Mouse (Mus musculus) neural tube, embryonic 15.5 days (tissue): ENCODE results near the gene Lcp1. TPM values are rescaled to one million over a fixed set of nuclear protein-coding genes. Genes with fewer than 3 reads are reported as not detected.

Experiments
- ATAC-seq: fragments of 200-750 bp; cut with Nextera tagmentation; 2 replicates; pipeline ENCODE4 v1.8.0; 2017; ENCODE audit warnings: mild to moderate bottlenecking, moderate TSS enrichment, moderate library complexity; ENCODE audit not compliant: low FRiP score
- H3K27ac ChIP-seq: fragments of 300-500 bp; sonication (generic); replicated peaks from 2 replicates; pipeline ENCODE4 v1.5.1; 2015; ENCODE audit warnings: mild to moderate bottlenecking, inconsistent platforms
- H3K27me3 ChIP-seq: fragments of 300-500 bp; sonication (generic); replicated peaks from 2 replicates; pipeline ENCODE4 v1.6.1; 2015; ENCODE audit warnings: inconsistent platforms
- H3K36me3 ChIP-seq: fragments of 300-500 bp; sonication (generic); 2 replicates; pipeline ENCODE4 v1.6.1; 2015; ENCODE audit warnings: inconsistent platforms
- H3K4me1 ChIP-seq: fragments of 300-500 bp; sonication (generic); 2 replicates; pipeline ENCODE4 v1.6.1; 2015; ENCODE audit warnings: inconsistent platforms
- H3K4me2 ChIP-seq: fragments of 300-500 bp; sonication (generic); 2 replicates; pipeline ENCODE4 v1.6.1; 2015; ENCODE audit warnings: inconsistent platforms, mild to moderate bottlenecking, moderate library complexity
- H3K4me3 ChIP-seq: fragments of 300-500 bp; sonication (generic); replicated peaks from 2 replicates; pipeline ENCODE4 v1.5.1; 2015; ENCODE audit warnings: mild to moderate bottlenecking, inconsistent platforms
- H3K9ac ChIP-seq: fragments of 300-500 bp; sonication (generic); replicated peaks from 2 replicates; pipeline ENCODE4 v1.6.1; 2015; ENCODE audit warnings: mild to moderate bottlenecking, inconsistent platforms
- H3K9me3 ChIP-seq: fragments of 300-500 bp; sonication (generic); replicated peaks from 2 replicates; pipeline ENCODE4 v1.6.1; 2016; ENCODE audit warnings: inconsistent platforms
- WGBS: fragments of 180-500 bp; shearing (Covaris S2); methylation state at CpG from one replicate; pipeline ENCODE4 v1.1.7; 2015; ENCODE audit warnings: mixed read lengths; 5-methylcytosine and 5-hydroxymethylcytosine counted together
- polyA plus RNA-seq: library from polyadenylated mRNA; unstranded; fragments of >200 nt; fragmentation: Nextera tagmentation; extraction: Ambion mirVana; gene quantifications from 2 replicates; pipeline ENCODE4 v1.2.1, GENCODE M21; 2015

The Lcp1 gene
- polyA plus RNA-seq, 1 experiment from 2014 or later = 12.4 TPM

GRCm38 (mm10) chr14:75189031-75189430, 58.1 kb downstream of the Lcp1 start:
- ATAC-seq = no peak
- Histone ChIP-seq H3K4me3 (no peak overlapping the region), H3K27ac (no peak overlapping the region), H3K4me1 (no peaks in the 10 kb centered on the region), H3K9me3 (no peaks in the 10 kb centered on the region), H3K36me3 (no peaks in the 10 kb centered on the region), H3K27me3 (no peaks in the 10 kb centered on the region), H3K9ac (no peak overlapping the region), H3K4me2 (no peak overlapping the region)
- 94% methylated on average over 4 of the region's 4 CpGs for WGBS

GRCm38 (mm10) chr14:75190683-75191082, 59.8 kb downstream of the Lcp1 start:
- Histone ChIP-seq H3K27me3 (no peaks in the 10 kb centered on the region), H3K4me2 (no peak overlapping the region), H3K4me1 (no peaks in the 10 kb centered on the region), H3K9ac (no peak overlapping the region), H3K27ac (no peak overlapping the region), H3K36me3 (no peaks in the 10 kb centered on the region), H3K9me3 (no peaks in the 10 kb centered on the region), H3K4me3 (no peak overlapping the region)
- WGBS = 89% methylated on average over 4 of the region's 4 CpGs
- ATAC-seq = no peak

- no peaks in the 10 kb centered on the region for H3K9me3 ChIP-seq
- H3K4me1 ChIP-seq = no peaks in the 10 kb centered on the region
- WGBS = 92% methylated on average over 10 of the region's 10 CpGs
- H3K36me3 ChIP-seq = no peaks in the 10 kb centered on the region
- no peak for ATAC-seq
- H3K4me3 ChIP-seq = no peak overlapping the region
- no peak overlapping the region for H3K9ac ChIP-seq
- no peaks in the 10 kb centered on the region for H3K27me3 ChIP-seq
- H3K4me2 ChIP-seq = no peak overlapping the region
- no peak overlapping the region for H3K27ac ChIP-seq
These were observed 61.5 kb downstream of the Lcp1 start for GRCm38 (mm10) chr14:75192427-75192826.

- ATAC-seq = no peak
- H3K27ac ChIP-seq = no peak overlapping the region
- H3K4me2 ChIP-seq = no peak overlapping the region
- no peaks in the 10 kb centered on the region for H3K27me3 ChIP-seq
- WGBS = 89% methylated on average over 10 of the region's 10 CpGs
- H3K9ac ChIP-seq = no peak overlapping the region
- H3K4me1 ChIP-seq = no peaks in the 10 kb centered on the region
- H3K4me3 ChIP-seq = no peak overlapping the region
- no peaks in the 10 kb centered on the region for H3K36me3 ChIP-seq
- no peaks in the 10 kb centered on the region for H3K9me3 ChIP-seq
These were observed 62.0 kb downstream of the Lcp1 start for GRCm38 (mm10) chr14:75192858-75193257.

- H3K9me3 ChIP-seq = no peaks in the 10 kb centered on the region
- no peak overlapping the region for H3K4me2 ChIP-seq
- no peak overlapping the region for H3K27ac ChIP-seq
- no peaks in the 10 kb centered on the region for H3K36me3 ChIP-seq
- ATAC-seq = no peak
- WGBS = 94% methylated on average over 5 of the region's 5 CpGs
- H3K4me1 ChIP-seq = no peaks in the 10 kb centered on the region
- H3K4me3 ChIP-seq = no peak overlapping the region
- H3K9ac ChIP-seq = no peak overlapping the region
- H3K27me3 ChIP-seq = no peaks in the 10 kb centered on the region
These were observed 64.6 kb downstream of the Lcp1 start for GRCm38 (mm10) chr14:75195530-75195929.

GRCm38 (mm10) chr14:75197027-75197426, 66.1 kb downstream of the Lcp1 start:
- Histone ChIP-seq H3K27me3 (no peaks in the 10 kb centered on the region), H3K9me3 (no peaks in the 10 kb centered on the region), H3K9ac (no peak overlapping the region), H3K36me3 (no peaks in the 10 kb centered on the region), H3K27ac (no peak overlapping the region), H3K4me3 (no peak overlapping the region), H3K4me1 (no peaks in the 10 kb centered on the region), H3K4me2 (no peak overlapping the region)
- ATAC-seq = no peak
- 44% methylated on average over 5 of the region's 5 CpGs for WGBS

GRCm38 (mm10) chr14:75197660-75198059, 66.8 kb downstream of the Lcp1 start:
- Histone ChIP-seq H3K27me3 (no peaks in the 10 kb centered on the region), H3K4me3 (no peak overlapping the region), H3K36me3 (no peaks in the 10 kb centered on the region), H3K27ac (no peak overlapping the region), H3K9ac (no peak overlapping the region), H3K4me1 (no peaks in the 10 kb centered on the region), H3K9me3 (no peaks in the 10 kb centered on the region), H3K4me2 (no peak overlapping the region)
- 51% methylated on average over 7 of the region's 7 CpGs for WGBS
- ATAC-seq = no peak

GRCm38 (mm10) chr14:75205363-75206051, 74.6 kb downstream of the Lcp1 start:
- WGBS = 20% methylated on average over 6 of the region's 6 CpGs
- peaks cover 8% of the 10 kb centered on the region; the same call in 1 of the 2 replicates for H3K4me1 ChIP-seq
- ATAC-seq = no peak
- no peak overlapping the region for H3K4me3 ChIP-seq
- no peaks in the 10 kb centered on the region for H3K27me3 ChIP-seq
- H3K9me3 ChIP-seq = no peaks in the 10 kb centered on the region
- H3K27ac ChIP-seq = no peak overlapping the region
- no peak overlapping the region for H3K4me2 ChIP-seq
- no peak overlapping the region for H3K9ac ChIP-seq
- no peaks in the 10 kb centered on the region for H3K36me3 ChIP-seq

- H3K9me3 ChIP-seq = no peaks in the 10 kb centered on the region
- no peaks in the 10 kb centered on the region for H3K27me3 ChIP-seq
- WGBS = 40% methylated on average over 4 of the region's 4 CpGs
- H3K36me3 ChIP-seq = no peaks in the 10 kb centered on the region
- H3K4me1 ChIP-seq = peaks cover 8% of the 10 kb centered on the region; the same call in 1 of the 2 replicates
- no peak overlapping the region for H3K27ac ChIP-seq
- ATAC-seq = 0 out of 2 replicates have a peak, but pooled peaks have one; percentile 38
- H3K9ac ChIP-seq = no peak overlapping the region
- no peak overlapping the region for H3K4me2 ChIP-seq
- no peak overlapping the region for H3K4me3 ChIP-seq
These were observed 75.4 kb downstream of the Lcp1 start for GRCm38 (mm10) chr14:75206307-75206706.

- Histone ChIP-seq H3K36me3 (no peaks in the 10 kb centered on the region), H3K4me2 (no peak overlapping the region), H3K9ac (no peak overlapping the region), H3K27me3 (no peaks in the 10 kb centered on the region), H3K4me3 (no peak overlapping the region), H3K4me1 (peaks cover 17% of the 10 kb centered on the region), H3K9me3 (no peaks in the 10 kb centered on the region), H3K27ac (no peak overlapping the region)
- WGBS = 61% methylated on average over 6 of the region's 6 CpGs
- ATAC-seq = no peak
These were observed 77.8 kb downstream of the Lcp1 start for GRCm38 (mm10) chr14:75208572-75209151.

GRCm38 (mm10) chr14:75213752-75214151, 82.9 kb downstream of the Lcp1 start:
- Histone ChIP-seq H3K4me2 (peak overlapping the region; percentile 43), H3K4me1 (peaks cover 21% of the 10 kb centered on the region), H3K36me3 (no peaks in the 10 kb centered on the region), H3K9me3 (no peaks in the 10 kb centered on the region), H3K27ac (peak overlapping the region; percentile 64), H3K4me3 (no peak overlapping the region), H3K27me3 (no peaks in the 10 kb centered on the region), H3K9ac (no peak overlapping the region)
- ATAC-seq = peak; percentile 89
- 33% methylated on average over 11 of the region's 11 CpGs for WGBS

GRCm38 (mm10) chr14:75218843-75219242, 87.9 kb downstream of the Lcp1 start:
- H3K9ac ChIP-seq = no peak overlapping the region
- ATAC-seq = no peak

More at GRCm38 (mm10) chr14:75218843-75219242, 87.9 kb downstream of the Lcp1 start:
- no peaks in the 10 kb centered on the region for H3K36me3 ChIP-seq
- no peaks in the 10 kb centered on the region for H3K27me3 ChIP-seq
- peak overlapping the region; percentile 28; the same call in 1 of the 2 replicates for H3K27ac ChIP-seq
- H3K4me1 ChIP-seq = peaks cover 19% of the 10 kb centered on the region
- 73% methylated on average over 2 of the region's 2 CpGs for WGBS
- no peaks in the 10 kb centered on the region for H3K9me3 ChIP-seq
- H3K4me3 ChIP-seq = no peak overlapping the region
- no peak overlapping the region for H3K4me2 ChIP-seq
